Mouse (Mus musculus) urinary bladder, postnatal 36 days (tissue): ENCODE data around the gene Dbn1.
A peak's percentile ranks its signal among the peaks of the same experiment; 100 is the strongest.

Experiments used
- DNase-seq, 2 experiments: peaks; one replicate each; pipeline ENCODE4 v3.0.0; 2022; ENCODE audit warnings: low spot score in 2 of 2, mixed read lengths in 1 of 2

The Dbn1 gene

GRCm38 (mm10) chr13:55487578-55488498 lies at the start of gene Dbn1:
Gene Dbn1 (minus strand): TSS chr13:55488111.
- no peak for DNase-seq

DNA sequence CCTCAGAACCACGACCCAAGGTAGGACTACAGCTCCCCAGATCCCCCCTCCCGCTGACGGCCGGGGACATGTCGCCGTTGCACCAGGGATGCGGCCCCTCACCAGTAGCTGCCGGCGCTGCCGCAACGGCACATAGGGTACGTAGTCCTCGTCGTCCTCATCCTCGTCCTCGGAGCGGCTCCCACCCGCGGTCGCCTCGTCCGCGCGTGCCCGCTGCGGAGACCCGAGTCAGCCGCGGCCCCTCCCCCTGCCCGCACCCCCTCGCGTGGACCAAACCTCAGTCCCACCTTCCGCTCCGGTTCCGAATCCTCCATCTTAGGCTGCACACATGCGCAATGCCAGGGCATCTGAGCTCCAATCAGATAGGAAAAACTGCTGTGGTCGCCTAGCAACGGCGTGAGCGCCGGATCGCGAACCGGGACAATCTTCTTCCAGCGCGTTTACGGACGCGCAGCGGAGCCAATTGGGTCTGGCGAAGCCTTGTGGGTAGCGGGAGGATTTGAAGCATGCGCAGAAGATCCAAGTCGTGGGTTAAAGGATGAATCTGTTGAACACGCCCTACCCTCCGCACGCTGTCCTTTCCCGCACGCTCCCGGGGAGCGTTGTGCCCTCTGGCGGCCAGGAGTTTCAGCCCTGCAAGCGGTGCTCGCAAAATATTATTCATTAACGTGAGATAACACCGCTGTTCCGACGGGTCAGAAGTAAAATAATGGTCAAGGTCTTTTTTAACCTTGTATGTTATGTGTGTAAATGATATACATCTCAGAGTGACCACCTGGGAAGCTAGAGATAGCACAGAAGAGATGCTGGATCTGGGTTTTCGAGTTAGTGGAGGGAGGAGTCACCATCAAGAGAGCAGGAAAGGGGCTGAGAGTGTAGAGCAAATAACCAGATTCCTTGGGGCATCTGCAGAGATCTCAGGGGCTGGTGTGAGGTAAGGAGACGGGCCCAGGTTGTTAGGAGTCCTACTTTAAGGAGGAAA lies 48.6 kb upstream of the Dbn1 start, which contains the start of gene Ddx41:
Gene Ddx41 (minus strand): TSS at position 465 of the 982 bp plus-strand sequence.
- peak; percentile 100 for DNase-seq

GRCm38 (mm10) chr13:55535796-55536193 lies 47.9 kb upstream of the Dbn1 start:
- no peak for DNase-seq

GRCm38 (mm10) chr13:55535191-55535590 lies 47.3 kb upstream of the Dbn1 start:
- DNase-seq: no peak

- DNase-seq: no peak
Measured at GRCm38 (mm10) chr13:55529198-55529915, 41.4 kb upstream of the Dbn1 start, which contains the start of gene Dok3. Gene Dok3 (minus strand): TSS chr13:55529296.

GRCm38 (mm10) chr13:55527834-55528772 lies 40.2 kb upstream of the Dbn1 start:
- DNase-seq: no peak

- DNase-seq: no peak
Measured at GRCm38 (mm10) chr13:55527212-55527611, 39.3 kb upstream of the Dbn1 start.

DNA sequence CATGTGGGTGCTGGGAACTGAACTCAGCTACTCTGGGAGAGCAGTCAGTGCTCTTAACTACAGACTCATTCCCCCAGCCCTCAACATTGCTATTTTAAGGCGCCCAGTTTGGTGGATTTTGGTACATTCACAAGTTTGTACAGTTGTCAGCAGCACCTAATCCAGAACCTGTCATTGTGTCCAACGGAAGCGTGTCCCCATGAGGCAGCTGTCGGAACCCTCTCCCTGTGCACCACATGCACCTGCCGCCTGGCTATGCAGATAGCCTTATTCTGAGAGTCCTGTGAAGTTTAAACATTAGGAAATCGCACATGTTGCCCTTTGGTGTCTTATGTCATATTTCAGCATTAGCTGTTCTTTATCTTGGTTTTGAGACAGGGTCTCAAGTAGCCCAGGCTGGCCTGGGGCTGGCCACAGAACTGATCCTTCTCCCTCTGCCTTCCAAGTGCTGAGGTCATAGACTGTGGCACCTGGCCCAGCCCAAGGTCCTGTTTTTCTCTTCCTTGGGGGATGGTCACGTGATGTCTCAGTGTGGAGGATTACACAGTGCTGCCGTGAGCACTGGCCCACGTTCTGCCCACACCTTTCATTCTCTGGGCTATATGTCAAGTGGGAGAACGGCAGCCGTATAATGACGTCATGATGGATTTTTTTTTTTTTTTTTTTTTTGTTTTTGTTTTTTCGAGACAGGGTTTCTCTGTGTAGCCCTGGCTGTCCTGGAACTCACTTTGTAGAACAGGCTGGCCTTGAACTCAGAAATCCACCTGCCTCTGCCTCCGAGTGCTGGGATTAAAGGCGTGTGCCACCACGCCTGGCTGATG lies 38.0 kb upstream of the Dbn1 start:
- no peak for DNase-seq

- DNase-seq: no peak
Measured at GRCm38 (mm10) chr13:55523951-55524600, 36.2 kb upstream of the Dbn1 start.

DNA sequence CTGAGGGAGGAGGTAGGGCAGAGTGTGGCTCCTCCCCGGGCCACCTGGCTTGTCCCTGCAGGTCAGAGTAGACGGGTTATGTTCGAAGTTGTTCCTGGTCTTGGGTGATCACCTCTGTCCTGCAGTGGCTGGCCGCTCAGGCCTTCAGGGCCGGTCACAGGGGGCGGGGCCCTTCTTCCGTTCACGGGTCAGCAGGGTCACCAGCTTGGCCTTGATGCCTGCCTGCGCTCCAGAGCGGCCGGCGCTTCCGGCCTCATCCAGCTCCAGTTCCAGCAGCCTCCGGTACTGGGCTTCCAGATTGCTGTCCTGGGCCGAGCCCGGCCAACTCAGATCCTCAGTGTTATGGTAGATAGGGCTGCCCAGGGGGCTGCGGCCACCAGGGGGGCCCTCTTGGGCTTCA lies 35.4 kb upstream of the Dbn1 start:
- peak in 1 of 2 experiments; percentile 37 for DNase-seq

- no peak for DNase-seq
Measured at GRCm38 (mm10) chr13:55522730-55523129, 34.8 kb upstream of the Dbn1 start.

DNA sequence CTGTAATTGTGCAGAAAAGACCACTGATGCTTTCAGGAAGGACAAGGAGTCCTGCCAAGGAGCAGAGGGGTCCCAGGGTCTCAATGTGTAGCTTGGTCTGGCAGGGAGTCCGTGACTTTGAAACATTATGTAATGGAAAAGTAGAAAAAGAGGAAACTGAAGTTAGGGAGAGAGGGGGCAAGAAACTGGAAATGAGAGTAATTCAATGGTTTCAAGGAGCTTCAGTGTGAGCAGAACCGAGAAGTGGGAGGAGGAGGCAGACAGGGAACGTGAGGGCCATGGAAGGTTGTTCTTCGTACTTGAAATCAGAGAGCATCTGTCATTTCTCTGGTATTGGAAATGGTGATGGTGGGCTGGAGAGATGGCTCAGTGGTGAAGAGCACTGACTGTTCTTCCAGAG lies 31.7 kb upstream of the Dbn1 start:
- no peak for DNase-seq

GRCm38 (mm10) chr13:55516955-55517354 lies 29.0 kb upstream of the Dbn1 start:
- DNase-seq: peak; percentile 75 to 86

GRCm38 (mm10) chr13:55513828-55514227 lies 25.9 kb upstream of the Dbn1 start:
- no peak for DNase-seq

DNA sequence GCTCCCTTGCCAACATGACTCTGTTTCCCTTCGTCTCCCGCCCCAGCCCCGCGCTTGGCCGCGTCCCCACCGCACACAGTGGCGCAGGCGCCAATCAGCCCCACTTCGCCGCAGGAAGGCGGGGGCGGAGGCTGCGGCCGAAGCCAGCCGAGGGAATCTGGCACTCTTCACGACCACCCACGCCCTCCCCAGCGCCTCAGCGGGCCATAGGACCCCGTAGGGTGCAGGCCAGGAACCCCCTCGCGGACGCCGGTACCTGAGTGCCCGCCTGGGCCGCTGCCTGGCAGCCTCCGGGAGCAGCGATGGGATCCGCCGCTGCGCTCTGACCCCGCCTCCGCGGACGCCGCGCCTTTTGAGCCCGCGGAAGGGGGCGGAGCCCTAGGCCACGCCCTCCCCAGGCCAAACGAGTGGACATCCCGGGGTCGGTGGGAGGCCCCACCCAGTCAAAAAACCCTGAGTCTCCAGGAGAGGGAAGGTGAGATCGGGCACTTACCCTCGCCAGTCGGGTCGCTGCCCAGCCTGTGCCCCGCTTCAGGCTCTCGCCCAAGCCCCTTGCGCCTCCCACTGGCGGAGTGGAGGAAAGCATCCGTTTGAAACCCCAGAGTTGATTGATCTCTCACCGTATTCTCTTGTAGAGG lies 25.3 kb upstream of the Dbn1 start, which contains the start of gene Pdlim7:
Gene Pdlim7 (minus strand): TSS at position 566 of the 638 bp plus-strand sequence.
- peak; percentile 87 to 89 for DNase-seq

DNA sequence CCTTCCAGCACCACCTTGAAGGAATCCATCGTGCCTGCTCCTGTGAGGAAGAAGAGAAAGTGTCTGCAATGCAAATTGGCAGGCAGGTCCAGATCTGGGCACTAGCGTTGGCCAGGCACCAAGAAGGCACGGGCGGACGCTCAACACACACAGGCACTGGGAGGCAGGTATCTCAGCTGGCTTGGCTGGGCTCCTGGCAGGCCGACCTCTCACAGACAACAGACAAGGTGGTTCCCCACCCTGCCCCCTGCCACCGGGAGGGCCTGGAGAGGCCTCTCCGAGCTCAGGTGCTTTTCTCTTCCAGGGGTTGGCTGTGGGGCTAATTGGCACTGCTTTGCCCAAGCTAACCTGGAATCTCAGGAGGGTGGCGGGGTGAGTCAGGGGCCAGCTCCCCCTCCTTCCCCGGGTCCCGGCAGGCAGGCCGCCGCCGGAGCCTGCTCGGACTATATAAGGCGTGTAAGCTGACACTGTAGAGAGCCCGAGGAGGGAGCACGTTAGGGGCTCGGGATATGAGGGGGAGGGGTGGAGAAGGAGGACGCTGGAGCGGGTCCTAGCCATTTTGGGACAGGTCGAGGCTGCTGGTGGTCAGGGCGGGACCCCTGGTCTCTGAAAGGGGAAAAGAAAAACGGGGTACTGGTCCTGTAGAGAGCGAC lies 24.6 kb upstream of the Dbn1 start:
- DNase-seq: peak; percentile 56 to 62

- DNase-seq: no peak
Measured at GRCm38 (mm10) chr13:55511492-55511861, 23.6 kb upstream of the Dbn1 start.
